Mouse (Mus musculus): ENCODE data around the gene Dagla. TPM values are rescaled to one million over a fixed set of nuclear protein-coding genes. Genes with fewer than 3 reads are reported as not detected.

The Dagla gene
- polyA plus RNA-seq, 1 experiment: 9.6 TPM

DNA sequence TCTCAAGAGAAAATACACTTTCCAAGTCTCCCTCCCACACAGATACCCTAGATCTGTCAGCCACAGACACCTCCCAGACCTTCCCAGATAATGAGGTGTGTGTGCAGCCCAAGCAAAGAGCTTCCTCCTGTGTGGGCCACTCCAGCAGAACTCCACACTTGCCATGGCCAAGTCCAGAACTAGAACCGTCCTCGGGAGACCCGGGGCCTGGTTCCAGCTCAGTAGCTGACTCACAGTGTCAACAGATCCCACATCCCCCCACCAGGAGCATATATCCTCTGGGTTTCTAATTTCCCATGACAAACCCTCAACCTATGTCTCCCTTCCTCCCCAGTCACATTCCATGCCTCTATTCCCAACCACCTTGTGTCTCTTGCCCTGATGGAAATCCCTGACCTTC is 1.8 kb downstream of the Dagla start:
- Histone ChIP-seq H3K79me2 (ENCODE audit: control insufficient read depth, insufficient read depth) (peaks cover 48% of the 10 kb centered on the region), H3K4me2 (ENCODE audit: low read depth) (peak overlapping the region; percentile 79), H3K4me3 (peak overlapping the region; percentile 31), H3K27me3 (ENCODE audit: control insufficient read depth, insufficient read depth, insufficient read length) (no peaks in the 10 kb centered on the region), H3K36me3 (ENCODE audit: control insufficient read depth, insufficient read depth) (no peaks in the 10 kb centered on the region), H3ac (ENCODE audit: control insufficient read depth, insufficient read length) (no peak overlapping the region)
- TF ChIP-seq REST (IDR thresholded peaks at IDR 0.05; ENCODE audit: insufficient read depth, insufficient read length): no peak

- H3K27me3 ChIP-seq (ENCODE audit: control insufficient read depth, insufficient read depth, insufficient read length): no peaks in the 10 kb centered on the region
Measured at GRCm38 (mm10) chr19:10301866-10302356, 2.8 kb downstream of the Dagla start.

DNA sequence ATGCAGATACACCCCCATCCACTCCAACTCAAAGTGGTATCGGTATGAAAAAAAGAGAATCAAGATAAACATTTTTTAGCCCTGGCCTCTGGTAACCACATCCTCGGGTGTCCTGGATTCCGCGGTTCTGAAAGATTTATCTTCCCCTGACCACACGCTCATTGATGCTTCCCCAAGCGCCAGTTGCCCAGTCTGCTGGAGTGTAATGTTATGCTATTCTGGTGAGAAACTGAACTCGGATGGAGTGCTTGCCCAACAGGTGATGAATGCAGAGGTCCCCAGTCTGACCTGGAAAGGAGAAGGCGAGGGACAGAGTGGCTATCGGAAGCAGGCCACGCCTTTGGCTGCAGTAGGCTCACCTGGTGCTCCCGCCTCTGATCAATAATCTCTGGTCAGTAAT is 3.4 kb downstream of the Dagla start:
- TF ChIP-seq SRF (IDR thresholded peaks at IDR 0.05; ENCODE audit: control insufficient read depth, insufficient read length, low read depth) (no peak), TCF3 (IDR thresholded peaks at IDR 0.05; ENCODE audit: insufficient read length, low read depth) (no peak), MYOG (IDR thresholded peaks at IDR 0.05; ENCODE audit: control insufficient read depth in 1 of 3, insufficient read depth in 1 of 3, insufficient read length in 2 of 3, low read depth in 2 of 3) (peak; percentile 29 to 84 (median 43)), POLR2A (IDR thresholded peaks at IDR 0.05; ENCODE audit: insufficient read length, low read depth) (no peak), MYOD1 (IDR thresholded peaks at IDR 0.05; ENCODE audit: control insufficient read depth in 1 of 3, insufficient read length in 2 of 3, low read depth in 2 of 3) (peak in 2 of 3 experiments; percentile 86 to 87), POLR2AphosphoS2 (IDR thresholded peaks at IDR 0.05; ENCODE audit: insufficient read length, low read depth) (no peak), CEBPB (IDR thresholded peaks at IDR 0.05; ENCODE audit: insufficient read depth, poor library complexity, severe bottlenecking) (0 out of 2 replicates have a peak, but pooled peaks have one; percentile 19), USF1 (IDR thresholded peaks at IDR 0.05; ENCODE audit: low read depth) (no peak), REST (IDR thresholded peaks at IDR 0.05; ENCODE audit: insufficient read depth, insufficient read length) (no peak), TCF12 (IDR thresholded peaks at IDR 0.05; ENCODE audit: insufficient read depth, poor library complexity, severe bottlenecking) (peak; percentile 68)
- H3K4me2 ChIP-seq (ENCODE audit: low read depth): peak overlapping the region; percentile 75
- H3K79me2 ChIP-seq (ENCODE audit: control insufficient read depth, insufficient read depth): peaks cover 52% of the 10 kb centered on the region
- no peak overlapping the region for H3ac ChIP-seq (ENCODE audit: control insufficient read depth, insufficient read length)
- no peak overlapping the region for H3K4me3 ChIP-seq
- no peaks in the 10 kb centered on the region for H3K27me3 ChIP-seq (ENCODE audit: control insufficient read depth, insufficient read depth, insufficient read length)
- H3K36me3 ChIP-seq (ENCODE audit: control insufficient read depth, insufficient read depth): no peaks in the 10 kb centered on the region

More at GRCm38 (mm10) chr19:10301866-10302356, 2.8 kb downstream of the Dagla start:
- no peak for TF ChIP-seq CEBPB (IDR thresholded peaks at IDR 0.05; ENCODE audit: insufficient read depth, poor library complexity, severe bottlenecking)
- TF ChIP-seq POLR2AphosphoS2 (IDR thresholded peaks at IDR 0.05; ENCODE audit: insufficient read length, low read depth): no peak
- no peak for TF ChIP-seq MAX (IDR thresholded peaks at IDR 0.05; ENCODE audit: low read depth)
- no peak for TF ChIP-seq REST (IDR thresholded peaks at IDR 0.05; ENCODE audit: insufficient read depth, insufficient read length)
- TF ChIP-seq TCF3 (IDR thresholded peaks at IDR 0.05; ENCODE audit: insufficient read length, low read depth): no peak
- TF ChIP-seq SRF (IDR thresholded peaks at IDR 0.05; ENCODE audit: control insufficient read depth, insufficient read length, low read depth): no peak
- TF ChIP-seq MYOD1 (IDR thresholded peaks at IDR 0.05; ENCODE audit: control insufficient read depth in 1 of 3, insufficient read length in 2 of 3, low read depth in 2 of 3): no peak
- no peak for TF ChIP-seq MYOG (IDR thresholded peaks at IDR 0.05; ENCODE audit: control insufficient read depth in 1 of 3, insufficient read depth in 1 of 3, insufficient read length in 2 of 3, low read depth in 2 of 3)
- Histone ChIP-seq H3K79me2 (ENCODE audit: control insufficient read depth, insufficient read depth) (peaks cover 50% of the 10 kb centered on the region), H3K4me2 (ENCODE audit: low read depth) (peak overlapping the region; percentile 75), H3K4me3 (no peak overlapping the region), H3K36me3 (ENCODE audit: control insufficient read depth, insufficient read depth) (no peaks in the 10 kb centered on the region), H3ac (ENCODE audit: control insufficient read depth, insufficient read length) (no peak overlapping the region)

- Histone ChIP-seq H3K27me3 (ENCODE audit: control insufficient read depth, insufficient read depth, insufficient read length) (no peaks in the 10 kb centered on the region), H3K4me2 (ENCODE audit: low read depth) (peak overlapping the region; percentile 75), H3K79me2 (ENCODE audit: control insufficient read depth, insufficient read depth) (peaks cover 57% of the 10 kb centered on the region), H3K36me3 (ENCODE audit: control insufficient read depth, insufficient read depth) (no peaks in the 10 kb centered on the region), H3K4me3 (no peak overlapping the region), H3ac (ENCODE audit: control insufficient read depth, insufficient read length) (no peak overlapping the region)
- TF ChIP-seq E2F4 (IDR thresholded peaks at IDR 0.05; ENCODE audit: insufficient read depth): no peak
- TF ChIP-seq MYOD1 (IDR thresholded peaks at IDR 0.05; ENCODE audit: control insufficient read depth in 1 of 3, insufficient read length in 2 of 3, low read depth in 2 of 3): peak in 2 of 3 experiments; percentile 44 to 72
- peak in 2 of 3 experiments; percentile 87 to 93 for TF ChIP-seq MYOG (IDR thresholded peaks at IDR 0.05; ENCODE audit: control insufficient read depth in 1 of 3, insufficient read depth in 1 of 3, insufficient read length in 2 of 3, low read depth in 2 of 3)
- TF ChIP-seq SRF (IDR thresholded peaks at IDR 0.05; ENCODE audit: control insufficient read depth, insufficient read length, low read depth): no peak
- TF ChIP-seq POLR2A (IDR thresholded peaks at IDR 0.05; ENCODE audit: insufficient read length, low read depth): no peak
- TF ChIP-seq TCF3 (IDR thresholded peaks at IDR 0.05; ENCODE audit: insufficient read length, low read depth): no peak
- no peak for TF ChIP-seq USF1 (IDR thresholded peaks at IDR 0.05; ENCODE audit: low read depth)
- peak; percentile 21 for TF ChIP-seq TCF12 (IDR thresholded peaks at IDR 0.05; ENCODE audit: insufficient read depth, poor library complexity, severe bottlenecking)
- TF ChIP-seq POLR2AphosphoS2 (IDR thresholded peaks at IDR 0.05; ENCODE audit: insufficient read length, low read depth): no peak
- TF ChIP-seq REST (IDR thresholded peaks at IDR 0.05; ENCODE audit: insufficient read depth, insufficient read length): no peak
- TF ChIP-seq MAX (IDR thresholded peaks at IDR 0.05; ENCODE audit: low read depth): peak; percentile 32
- no peak for TF ChIP-seq CEBPB (IDR thresholded peaks at IDR 0.05; ENCODE audit: insufficient read depth, poor library complexity, severe bottlenecking)
Measured at GRCm38 (mm10) chr19:10300809-10301208, 3.9 kb downstream of the Dagla start.

GRCm38 (mm10) chr19:10298268-10298667 is 6.4 kb downstream of the Dagla start:
- H3K4me2 ChIP-seq (ENCODE audit: low read depth): no peak overlapping the region
- no peak overlapping the region for H3K4me3 ChIP-seq
- H3K79me2 ChIP-seq (ENCODE audit: control insufficient read depth, insufficient read depth): peaks cover 69% of the 10 kb centered on the region
- no peak overlapping the region for H3ac ChIP-seq (ENCODE audit: control insufficient read depth, insufficient read length)
- H3K36me3 ChIP-seq (ENCODE audit: control insufficient read depth, insufficient read depth): no peaks in the 10 kb centered on the region
- no peak for TF ChIP-seq CEBPB (IDR thresholded peaks at IDR 0.05; ENCODE audit: insufficient read depth, poor library complexity, severe bottlenecking)
- no peaks in the 10 kb centered on the region for H3K27me3 ChIP-seq (ENCODE audit: control insufficient read depth, insufficient read depth, insufficient read length)
